Mouse (Mus musculus): ENCODE results near the gene Gpr27. TPM values are rescaled to one million over a fixed set of nuclear protein-coding genes. Genes with fewer than 3 reads are reported as not detected.

Gene Gpr27
- total and polyA plus RNA-seq, 3 experiments = not detected

DNA sequence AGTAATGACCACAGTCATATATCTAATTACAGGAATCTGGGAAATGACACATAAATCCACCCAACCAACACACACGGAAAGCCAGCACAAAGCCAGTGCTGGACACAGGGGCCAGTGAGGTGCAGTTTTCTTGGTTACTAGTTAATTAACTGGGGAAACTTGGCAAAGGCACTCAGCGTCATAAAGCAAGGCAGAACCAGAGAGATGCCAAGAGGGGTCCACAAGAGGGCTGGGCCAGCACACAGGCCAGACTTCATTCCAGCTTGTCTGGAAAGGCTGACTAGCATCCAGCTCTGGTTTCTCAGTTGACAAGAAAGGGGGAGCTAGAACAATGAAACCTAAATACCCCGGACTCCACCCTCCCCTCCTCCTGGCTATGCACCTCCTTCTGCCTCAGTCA is 8.0 kb downstream of the Gpr27 start:
- dilution Hi-C loops (cut with MboI; ENCODE audit: extremely low pct_ligation_motif_present, extremely low pct_unique_long_range_greater_than_20kb, low sequenced_read_pairs) = no loop called here
- in situ Hi-C loops (cut with MboI; ENCODE audit: low pct_ligation_motif_present, low pct_unique_long_range_greater_than_20kb, low sequenced_read_pairs) = no loop called here
- Histone ChIP-seq H3K79me2 (replicated peaks; ENCODE audit: control insufficient read depth, extremely low read depth, insufficient read depth, poor library complexity, severe bottlenecking) (no peaks in the 10 kb centered on the region), H3K9me3 (replicated peaks; ENCODE audit: low read length) (no peaks in the 10 kb centered on the region), H3K4me2 (ENCODE audit: insufficient read depth, low read depth, poor library complexity, severe bottlenecking) (no peak overlapping the region), H3K9ac (ENCODE audit: insufficient read depth, low read depth) (no peak overlapping the region), H3K4me3 (replicated peaks in 1 of 3; ENCODE audit: low read depth in 2 of 3, low read length in 2 of 3, poor library complexity in 1 of 3) (no peak overlapping the region), H3K4me1 (ENCODE audit: control insufficient read depth in 1 of 2, insufficient read depth in 2 of 2) (no peaks in the 10 kb centered on the region), H3K27ac (ENCODE audit: insufficient read depth, low read depth) (no peak overlapping the region), H3K27me3 (replicated peaks) (no peaks in the 10 kb centered on the region), H3K36me3 (replicated peaks in 1 of 2; ENCODE audit: control insufficient read depth in 1 of 2, insufficient read depth in 1 of 2, low read length in 1 of 2) (no peaks in the 10 kb centered on the region)
- TF ChIP-seq MAZ (IDR thresholded peaks at IDR 0.05; ENCODE audit: low read depth, low read length) = no peak
- no peak for DNase-seq (ENCODE audit: extremely low read depth)

DNA sequence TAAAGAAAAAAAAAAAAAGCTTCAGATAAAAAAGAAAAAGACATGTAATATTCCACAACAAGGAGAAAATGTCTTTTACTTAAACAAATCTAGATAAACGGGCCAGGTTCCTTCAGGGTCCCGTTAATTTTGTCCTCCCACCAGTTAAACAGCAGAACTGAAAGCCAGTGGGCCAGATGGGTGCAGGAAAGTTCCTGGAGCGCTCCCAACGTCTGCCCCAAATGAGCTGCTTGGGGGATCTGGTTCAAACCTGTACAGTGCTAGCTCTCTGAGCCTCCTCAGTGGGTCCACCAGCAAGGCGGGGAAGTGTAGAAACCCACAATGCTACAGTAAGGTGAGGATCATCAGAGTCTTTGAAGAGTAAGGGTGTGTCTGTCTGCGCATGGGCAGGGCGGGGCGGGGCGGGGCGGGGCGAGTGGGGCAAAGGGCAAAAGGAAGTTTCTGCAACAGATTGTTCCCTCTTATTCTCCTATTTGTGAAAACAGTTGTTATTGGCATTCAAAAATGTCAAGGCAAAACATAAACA is 19.2 kb downstream of the Gpr27 start:
- dilution Hi-C loops (cut with MboI; ENCODE audit: extremely low pct_ligation_motif_present, extremely low pct_unique_long_range_greater_than_20kb, low sequenced_read_pairs) = no loop called here
- in situ Hi-C loops (cut with MboI; ENCODE audit: low pct_ligation_motif_present, low pct_unique_long_range_greater_than_20kb, low sequenced_read_pairs) = no loop called here
- Histone ChIP-seq H3K79me2 (replicated peaks; ENCODE audit: control insufficient read depth, extremely low read depth, insufficient read depth, poor library complexity, severe bottlenecking) (no peaks in the 10 kb centered on the region), H3K27me3 (replicated peaks) (no peaks in the 10 kb centered on the region), H3K9me3 (replicated peaks; ENCODE audit: low read length) (no peaks in the 10 kb centered on the region), H3K27ac (ENCODE audit: insufficient read depth, low read depth) (no peak overlapping the region), H3K9ac (ENCODE audit: insufficient read depth, low read depth) (no peak overlapping the region), H3K36me3 (replicated peaks in 1 of 2; ENCODE audit: control insufficient read depth in 1 of 2, insufficient read depth in 1 of 2, low read length in 1 of 2) (no peaks in the 10 kb centered on the region), H3K4me2 (ENCODE audit: insufficient read depth, low read depth, poor library complexity, severe bottlenecking) (no peak overlapping the region), H3K4me1 (ENCODE audit: control insufficient read depth in 1 of 2, insufficient read depth in 2 of 2) (peaks cover 0 to 22% of the 10 kb centered on the region in 2 experiments; a peak in 2 of 4 replicates), H3K4me3 (replicated peaks in 1 of 3; ENCODE audit: low read depth in 2 of 3, low read length in 2 of 3, poor library complexity in 1 of 3) (no peak overlapping the region)
- TF ChIP-seq MYC (IDR thresholded peaks at IDR 0.05; ENCODE audit: low read depth, low read length) (no peak), MEF2A (IDR thresholded peaks at IDR 0.05; ENCODE audit: borderline replicate concordance, low read depth, low read length) (no peak), POLR2AphosphoS2 (IDR thresholded peaks at IDR 0.05; ENCODE audit: low read depth, low read length) (no peak), GABPA (IDR thresholded peaks at IDR 0.05; ENCODE audit: insufficient replicate concordance, low read depth, low read length) (no peak), NRF1 (IDR thresholded peaks at IDR 0.05; ENCODE audit: low read depth, low read length) (peak; percentile 43; the same call in 1 of the 2 replicates)
- no peak for DNase-seq (ENCODE audit: extremely low read depth)

DNA sequence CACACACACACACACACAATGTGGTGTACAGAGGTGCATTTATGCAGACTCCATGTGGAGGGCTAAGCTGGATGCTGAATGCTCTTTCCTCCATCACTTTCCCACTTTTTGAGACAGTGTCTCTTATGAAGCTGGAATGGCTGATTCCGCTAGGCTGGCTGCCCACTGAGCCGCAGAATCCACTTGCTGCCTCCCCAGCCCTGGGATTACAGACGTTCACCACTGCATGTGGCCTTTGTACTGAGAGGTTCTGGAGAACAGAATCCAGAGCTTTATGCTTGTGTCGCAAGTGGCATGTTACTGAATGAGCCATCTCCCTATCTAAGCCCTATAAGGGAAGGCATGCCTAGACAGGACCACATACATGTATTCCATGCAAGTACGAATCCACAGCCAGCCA is 20.8 kb downstream of the Gpr27 start:
- TF ChIP-seq CHD2 (IDR thresholded peaks at IDR 0.05; ENCODE audit: low read length) (no peak), USF1 (IDR thresholded peaks at IDR 0.05; ENCODE audit: low read depth, low read length) (no peak), MAFK (IDR thresholded peaks at IDR 0.05; ENCODE audit: insufficient replicate concordance, low read length) (no peak), UBTF (IDR thresholded peaks at IDR 0.05; ENCODE audit: low read depth, low read length) (no peak), USF2 (conservative IDR thresholded peaks at IDR 0.05; ENCODE audit: low read depth, low read length) (no peak), TBP (conservative IDR thresholded peaks at IDR 0.05; ENCODE audit: low read depth, low read length) (no peak), BHLHE40 (IDR thresholded peaks at IDR 0.05; ENCODE audit: low read depth, low read length) (no peak), HCFC1 (IDR thresholded peaks at IDR 0.05; ENCODE audit: low read depth, low read length) (no peak), ZKSCAN1 (IDR thresholded peaks at IDR 0.05; ENCODE audit: borderline replicate concordance, low read depth, low read length) (no peak), NELFE (IDR thresholded peaks at IDR 0.05; ENCODE audit: low read depth, low read length) (no peak), JUN (IDR thresholded peaks at IDR 0.05; ENCODE audit: insufficient read depth, low read depth, low read length) (no peak), NRF1 (IDR thresholded peaks at IDR 0.05; ENCODE audit: low read depth, low read length) (no peak), RAD21 (IDR thresholded peaks at IDR 0.05; ENCODE audit: low read depth, low read length) (no peak), JUND (conservative IDR thresholded peaks at IDR 0.05; ENCODE audit: low read depth, low read length) (no peak), SMC3 (IDR thresholded peaks at IDR 0.05; ENCODE audit: low read depth, low read length) (no peak), ZC3H11A (IDR thresholded peaks at IDR 0.05; ENCODE audit: low read depth, low read length) (no peak), CHD1 (IDR thresholded peaks at IDR 0.05; ENCODE audit: low read depth, low read length) (no peak)
- Histone ChIP-seq H3K4me3 (replicated peaks in 1 of 3; ENCODE audit: low read depth in 2 of 3, low read length in 2 of 3, poor library complexity in 1 of 3) (no peak overlapping the region), H3K9ac (ENCODE audit: insufficient read depth, low read depth) (no peak overlapping the region), H3K9me3 (replicated peaks; ENCODE audit: low read length) (no peaks in the 10 kb centered on the region), H3K4me1 (ENCODE audit: control insufficient read depth in 1 of 2, insufficient read depth in 2 of 2) (peaks cover 0 to 14% of the 10 kb centered on the region in 2 experiments; a peak in 1 of 4 replicates), H3K79me2 (replicated peaks; ENCODE audit: control insufficient read depth, extremely low read depth, insufficient read depth, poor library complexity, severe bottlenecking) (no peaks in the 10 kb centered on the region), H3K4me2 (ENCODE audit: insufficient read depth, low read depth, poor library complexity, severe bottlenecking) (no peak overlapping the region), H3K27ac (ENCODE audit: insufficient read depth, low read depth) (no peak overlapping the region), H3K27me3 (replicated peaks) (no peaks in the 10 kb centered on the region), H3K36me3 (replicated peaks in 1 of 2; ENCODE audit: control insufficient read depth in 1 of 2, insufficient read depth in 1 of 2, low read length in 1 of 2) (no peaks in the 10 kb centered on the region)
- in situ Hi-C loops (cut with MboI; ENCODE audit: low pct_ligation_motif_present, low pct_unique_long_range_greater_than_20kb, low sequenced_read_pairs) = no loop called here
- dilution Hi-C loops (cut with MboI; ENCODE audit: extremely low pct_ligation_motif_present, extremely low pct_unique_long_range_greater_than_20kb, low sequenced_read_pairs) = no loop called here
- DNase-seq (ENCODE audit: extremely low read depth) = no peak

All from CH12.LX (cell line).